Mouse (Mus musculus): ENCODE results near the gene Elobl.
"Not testable (repeated sequence)": the region's sequence is repeated elsewhere in the genome, so short reads cannot be mapped to it uniquely, and the experiment has no call there.

Elobl gene

GRCm38 (mm10) chr11:88966881-88967361 lies at the start of gene Elobl:
Gene Elobl, minus strand, starts transcription at chr11:88966931.
- no peak for DNase-seq (ENCODE audit: low spot score)

GRCm38 (mm10) chr11:89012241-89012640 lies 45.5 kb upstream of the Elobl start:
- DNase-seq (ENCODE audit: low spot score) = no peak

- DNase-seq (ENCODE audit: low spot score) = no peak
These were observed 42.8 kb upstream of the Elobl start for GRCm38 (mm10) chr11:89009496-89009895.

- DNase-seq (ENCODE audit: low spot score) = no peak
These were observed 42.3 kb upstream of the Elobl start for GRCm38 (mm10) chr11:89009066-89009465.

GRCm38 (mm10) chr11:89007582-89007981 lies 40.9 kb upstream of the Elobl start:
- DNase-seq (ENCODE audit: low spot score) = no peak

- no peak for DNase-seq (ENCODE audit: low spot score)
These were observed 39.7 kb upstream of the Elobl start for GRCm38 (mm10) chr11:89006404-89006803.

GRCm38 (mm10) chr11:89005473-89005872 lies 38.7 kb upstream of the Elobl start:
- DNase-seq (ENCODE audit: low spot score) = no peak

- DNase-seq (ENCODE audit: low spot score) = no peak
These were observed 37.0 kb upstream of the Elobl start for GRCm38 (mm10) chr11:89003726-89004125.

GRCm38 (mm10) chr11:89003078-89003477 lies 36.3 kb upstream of the Elobl start:
- no peak for DNase-seq (ENCODE audit: low spot score)

GRCm38 (mm10) chr11:89002621-89003020 lies 35.9 kb upstream of the Elobl start:
- DNase-seq (ENCODE audit: low spot score) = no peak

GRCm38 (mm10) chr11:89002068-89002467 lies 35.3 kb upstream of the Elobl start:
- no peak for DNase-seq (ENCODE audit: low spot score)

- DNase-seq (ENCODE audit: low spot score) = no peak
These were observed 34.8 kb upstream of the Elobl start for GRCm38 (mm10) chr11:89001569-89001968.

- no peak for DNase-seq (ENCODE audit: low spot score)
These were observed 33.7 kb upstream of the Elobl start for GRCm38 (mm10) chr11:89000527-89000819.

- no peak for DNase-seq (ENCODE audit: low spot score)
These were observed 33.2 kb upstream of the Elobl start for GRCm38 (mm10) chr11:88999723-89000526.

GRCm38 (mm10) chr11:88998974-88999722 lies 32.4 kb upstream of the Elobl start, which contains the start of gene Trim25:
Gene Trim25, plus strand, starts transcription at chr11:88999376.
- DNase-seq (ENCODE audit: low spot score) = peak; percentile 88

- no peak for DNase-seq (ENCODE audit: low spot score)
These were observed 31.7 kb upstream of the Elobl start for GRCm38 (mm10) chr11:88998406-88998805.

GRCm38 (mm10) chr11:88997343-88997742 lies 30.6 kb upstream of the Elobl start:
- DNase-seq (ENCODE audit: low spot score) = not testable (repeated sequence)

- DNase-seq (ENCODE audit: low spot score) = no peak
These were observed 29.7 kb upstream of the Elobl start for GRCm38 (mm10) chr11:88996427-88996826.

- no peak for DNase-seq (ENCODE audit: low spot score)
These were observed 28.9 kb upstream of the Elobl start for GRCm38 (mm10) chr11:88995616-88996015.

GRCm38 (mm10) chr11:88994492-88994891 lies 27.8 kb upstream of the Elobl start:
- DNase-seq (ENCODE audit: low spot score) = no peak

GRCm38 (mm10) chr11:88993625-88994024 lies 26.9 kb upstream of the Elobl start:
- no peak for DNase-seq (ENCODE audit: low spot score)

- no peak for DNase-seq (ENCODE audit: low spot score)
These were observed 26.5 kb upstream of the Elobl start for GRCm38 (mm10) chr11:88993186-88993585.

GRCm38 (mm10) chr11:88989530-88989929 lies 22.8 kb upstream of the Elobl start:
- no peak for DNase-seq (ENCODE audit: low spot score)

Measured in ovary, adult 18-20 months (tissue).